Mouse (Mus musculus): ENCODE measurements around the gene Cyp26b1. TPM values are rescaled to one million over a fixed set of nuclear protein-coding genes. Genes with fewer than 3 reads are reported as not detected.

Cyp26b1 gene
- total RNA-seq, 2 experiments from 2014 or later = 7.9 to 11.9 TPM

DNA sequence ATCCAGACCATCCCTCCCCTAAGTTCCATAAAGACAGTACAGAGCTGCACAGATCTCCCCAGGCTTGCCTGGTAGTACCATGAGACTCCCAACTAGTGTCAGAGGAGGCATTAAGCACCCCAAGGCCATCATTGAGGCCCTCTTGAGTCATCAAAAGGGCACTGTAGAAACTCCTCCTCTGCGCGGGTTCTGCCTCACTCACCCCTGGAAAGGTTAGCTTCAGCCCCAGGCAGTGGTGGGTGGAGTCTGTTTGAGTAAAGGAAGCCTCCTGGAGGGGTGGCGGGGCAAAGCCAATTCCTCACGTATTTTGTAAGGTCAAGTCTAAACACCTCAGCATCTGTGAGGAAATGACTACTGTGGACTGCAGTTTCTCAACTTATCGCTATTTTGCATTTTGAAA, 50.2 kb downstream of the Cyp26b1 start:
- H3K4me3 ChIP-seq = no peak overlapping the region
- TF ChIP-seq CTCF (IDR thresholded peaks at IDR 0.05) = no peak
- no peak for DNase-seq (ENCODE audit: extremely low spot score in 1 of 2, low spot score in 2 of 2)
- intact Hi-C loops (cut with DNase I) = no loop called here
- no peak overlapping the region for H3K27ac ChIP-seq

DNA sequence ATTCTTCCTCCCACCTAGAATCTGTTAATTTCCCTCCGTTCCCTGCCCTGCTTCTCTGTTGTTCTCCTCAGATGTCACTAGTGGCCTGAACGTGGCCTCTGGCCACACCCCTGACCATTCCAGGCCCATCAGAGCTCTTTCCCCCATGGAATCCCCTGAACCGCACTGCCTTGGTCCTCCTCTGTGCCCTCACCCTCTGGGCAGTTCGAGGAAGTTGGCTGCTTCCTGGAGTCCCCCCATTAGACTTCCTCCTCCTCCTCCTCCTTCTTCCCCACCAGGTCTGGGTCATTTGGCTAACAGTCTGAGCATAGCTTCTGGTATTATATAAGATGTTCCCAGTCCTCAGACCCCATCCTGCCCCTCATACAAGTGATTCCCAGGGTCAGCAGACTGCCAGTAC, 53.8 kb downstream of the Cyp26b1 start:
- no peak for TF ChIP-seq CTCF (IDR thresholded peaks at IDR 0.05)
- Histone ChIP-seq H3K27ac (no peak overlapping the region), H3K4me3 (no peak overlapping the region)
- no peak for DNase-seq (ENCODE audit: extremely low spot score in 1 of 2, low spot score in 2 of 2)
- intact Hi-C loops (cut with DNase I) = no loop called here

DNA sequence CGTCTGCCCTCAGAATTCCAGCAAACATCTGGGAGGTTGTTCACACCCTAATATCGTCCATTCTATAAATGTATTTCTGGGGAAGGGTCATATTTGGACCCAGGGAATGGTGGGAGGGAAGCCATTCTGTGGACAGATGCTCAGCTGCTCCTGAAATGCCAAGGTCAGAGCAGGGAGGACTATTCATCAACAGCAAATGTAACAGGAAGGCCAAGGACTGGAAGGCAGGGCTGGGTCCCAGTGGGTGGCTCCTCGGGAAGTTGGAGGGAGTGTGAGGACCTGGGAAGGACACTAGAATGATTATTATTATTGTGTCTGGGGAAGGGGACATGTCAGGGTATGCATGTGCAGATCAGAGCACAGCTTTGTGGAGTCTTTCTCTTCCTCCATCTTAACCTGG, 55.0 kb downstream of the Cyp26b1 start:
- no peak overlapping the region for H3K27ac ChIP-seq
- intact Hi-C loops (cut with DNase I) = no loop called here
- H3K4me3 ChIP-seq = no peak overlapping the region
- DNase-seq (ENCODE audit: extremely low spot score in 1 of 2, low spot score in 2 of 2) = no peak
- no peak for TF ChIP-seq CTCF (IDR thresholded peaks at IDR 0.05)

DNA sequence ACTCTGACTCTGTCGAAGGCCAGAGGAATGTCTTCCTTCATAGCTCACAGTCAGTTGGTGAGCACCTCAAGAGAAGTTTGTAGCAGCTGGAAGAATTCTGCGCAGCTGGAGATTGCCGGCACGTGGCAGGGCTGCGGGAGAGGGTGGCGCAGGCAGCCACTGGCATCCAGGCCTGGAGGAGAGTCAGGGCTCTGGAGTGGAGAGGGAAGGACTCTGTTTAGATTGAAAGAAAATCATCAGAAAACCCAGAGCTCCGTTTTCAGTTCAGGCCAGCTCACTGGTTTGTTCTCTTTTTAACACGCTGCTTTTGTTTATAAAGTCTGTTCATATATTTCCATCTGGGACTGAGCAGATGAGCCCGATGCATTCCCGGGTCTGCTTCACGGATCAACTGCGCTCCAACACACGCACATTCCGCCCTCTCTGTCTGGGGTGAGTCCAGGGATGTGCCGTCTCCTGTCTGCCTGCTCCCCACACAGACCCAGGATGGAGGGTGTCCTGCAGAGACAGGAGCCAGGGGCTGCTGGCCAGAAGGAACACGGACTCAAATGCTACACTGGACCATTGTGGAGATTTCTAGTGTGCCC, 56.0 kb downstream of the Cyp26b1 start:
- Histone ChIP-seq H3K27ac (no peak overlapping the region), H3K4me3 (no peak overlapping the region)
- no peak for DNase-seq (ENCODE audit: extremely low spot score in 1 of 2, low spot score in 2 of 2)
- TF ChIP-seq CTCF (IDR thresholded peaks at IDR 0.05) = no peak
- intact Hi-C loops (cut with DNase I) = no loop called here

- peak in 1 of 2 experiments; percentile 35 for DNase-seq (ENCODE audit: extremely low spot score in 1 of 2, low spot score in 2 of 2)
- intact Hi-C loops (cut with DNase I) = no loop called here
- H3K27ac ChIP-seq = no peak overlapping the region
- no peak overlapping the region for H3K4me3 ChIP-seq
- no peak for TF ChIP-seq CTCF (IDR thresholded peaks at IDR 0.05)
Measured at GRCm38 (mm10) chr6:84534944-84535343, 58.8 kb downstream of the Cyp26b1 start.

GRCm38 (mm10) chr6:84529912-84530311, 63.8 kb downstream of the Cyp26b1 start:
- TF ChIP-seq CTCF (IDR thresholded peaks at IDR 0.05) = no peak
- DNase-seq (ENCODE audit: extremely low spot score in 1 of 2, low spot score in 2 of 2) = no peak
- intact Hi-C loops (cut with DNase I) = no loop called here
- Histone ChIP-seq H3K27ac (no peak overlapping the region), H3K4me3 (no peak overlapping the region)

- no peak for TF ChIP-seq CTCF (IDR thresholded peaks at IDR 0.05)
- Histone ChIP-seq H3K27ac (no peak overlapping the region), H3K4me3 (no peak overlapping the region)
- DNase-seq (ENCODE audit: extremely low spot score in 1 of 2, low spot score in 2 of 2) = no peak
- intact Hi-C loops (cut with DNase I) = no loop called here
Measured at GRCm38 (mm10) chr6:84524901-84525601, 68.7 kb downstream of the Cyp26b1 start.

All from left cerebral cortex, adult 2 months (tissue).